Mouse (Mus musculus) MEL (cell line): Measurements from ENCODE around the gene Spem1.
A peak's percentile ranks its signal among the peaks of the same experiment; 100 is the strongest.

Experiments
- CTCF ChIP-seq, 3 experiments: IDR thresholded peaks in 2 of 3; conservative IDR thresholded peaks in 1 of 3; 2 replicates each; pipeline ENCODE4 v1.5.1; 2011 to 2012; ENCODE audit warnings: low read length in 3 of 3, low read depth in 2 of 3, mild to moderate bottlenecking in 2 of 3, improper control_type of control experiment in 1 of 3, inconsistent platforms in 1 of 3, mixed read lengths in 1 of 3, moderate library complexity in 1 of 3; ENCODE audit not compliant: control insufficient read depth in 1 of 3, insufficient read depth in 1 of 3, poor library complexity in 1 of 3, severe bottlenecking in 1 of 3
- GATA1 ChIP-seq: IDR thresholded peaks from 2 replicates; pipeline ENCODE4 v1.6.1; 2011; ENCODE audit warnings: low read depth, low read length, improper control_type of control experiment
- JUND ChIP-seq: IDR thresholded peaks from 2 replicates; pipeline ENCODE4 v1.6.1; 2011; ENCODE audit warnings: low read depth, mild to moderate bottlenecking, improper control_type of control experiment, low read length
- KAT2A ChIP-seq: conservative IDR thresholded peaks from 2 replicates; pipeline ENCODE4 v1.6.1; 2012; ENCODE audit warnings: low read depth, low read length, improper control_type of control experiment, inconsistent platforms
- MEF2A ChIP-seq: IDR thresholded peaks from 2 replicates; pipeline ENCODE4 v1.6.1; 2014; ENCODE audit warnings: low read depth, mild to moderate bottlenecking, inconsistent platforms, low read length, improper control_type of control experiment; ENCODE audit not compliant: poor library complexity, insufficient replicate concordance, severe bottlenecking; ENCODE audit errors: extremely low read depth
- RAD21 ChIP-seq: IDR thresholded peaks from 2 replicates; pipeline ENCODE4 v1.6.1; 2011; ENCODE audit warnings: mild to moderate bottlenecking, low read depth, low read length, improper control_type of control experiment
- TAL1 ChIP-seq: IDR thresholded peaks from 2 replicates; pipeline ENCODE4 v1.6.1; 2012; ENCODE audit warnings: mild to moderate bottlenecking, inconsistent platforms, low read length, moderate library complexity, mixed read lengths
- ZC3H11A ChIP-seq: IDR thresholded peaks from 2 replicates; pipeline ENCODE4 v1.6.1; 2012; ENCODE audit warnings: low read depth, mild to moderate bottlenecking, inconsistent platforms, low read length, improper control_type of control experiment

- TF ChIP-seq GATA1: no peak
- TF ChIP-seq CTCF (IDR thresholded peaks at IDR 0.05 in 2 of 3, conservative IDR thresholded peaks at IDR 0.05 in 1 of 3; ENCODE audit: control insufficient read depth in 1 of 3, insufficient read depth in 1 of 3, low read depth in 2 of 3, low read length in 3 of 3, poor library complexity in 1 of 3, severe bottlenecking in 1 of 3): peak; percentile 23 to 56 (median 25); a peak in 3 of 6 replicates
- TF ChIP-seq KAT2A: no peak
- peak; percentile 66 for TF ChIP-seq ZC3H11A
- TF ChIP-seq TAL1: no peak
- TF ChIP-seq RAD21: peak; percentile 50
- TF ChIP-seq MEF2A: no peak
- TF ChIP-seq JUND: no peak
These were observed 15.6 kb downstream of the Spem1 start for GRCm38 (mm10) chr11:69806378-69806777.
